Mouse (Mus musculus): ENCODE results near the gene Ecel1. TPM values are rescaled to one million over a fixed set of nuclear protein-coding genes. Genes with fewer than 3 reads are reported as not detected.

Gene Ecel1
- polyA plus RNA-seq, 1 experiment = 0.06 TPM

DNA sequence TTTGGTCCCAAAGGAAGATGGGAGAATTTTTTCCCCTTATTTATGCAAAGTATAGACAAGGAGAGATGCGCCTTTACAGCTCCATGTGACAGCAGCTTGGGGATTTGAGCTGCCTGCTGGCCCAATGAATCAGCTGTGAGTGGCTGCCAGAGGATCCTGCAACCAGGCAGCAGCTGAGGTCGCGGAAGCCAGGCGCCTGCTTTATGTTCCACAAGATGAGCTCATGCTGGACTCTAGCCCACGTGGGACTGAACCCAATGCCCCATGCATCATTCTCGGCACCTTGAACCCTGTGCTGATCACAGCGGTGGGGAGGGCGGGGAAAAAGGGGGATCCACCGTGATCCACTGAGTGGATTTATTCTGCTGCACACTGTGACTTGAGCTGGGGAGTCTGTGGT is 13.9 kb downstream of the Ecel1 start:
- Histone ChIP-seq H3ac (ENCODE audit: control insufficient read depth, insufficient read length) (no peak overlapping the region), H3K79me2 (ENCODE audit: control insufficient read depth, insufficient read depth) (no peaks in the 10 kb centered on the region), H3K27me3 (ENCODE audit: control insufficient read depth, insufficient read depth, insufficient read length) (peaks cover 8% of the 10 kb centered on the region), H3K4me2 (ENCODE audit: low read depth) (peak overlapping the region; percentile 12), H3K36me3 (ENCODE audit: control insufficient read depth, insufficient read depth) (no peaks in the 10 kb centered on the region), H3K4me3 (no peak overlapping the region)
- no peak for TF ChIP-seq POLR2AphosphoS2 (IDR thresholded peaks at IDR 0.05; ENCODE audit: insufficient read length, low read depth)
- peak in 2 of 3 experiments; percentile 68 to 71 for TF ChIP-seq MYOD1 (IDR thresholded peaks at IDR 0.05; ENCODE audit: control insufficient read depth in 1 of 3, insufficient read length in 2 of 3, low read depth in 2 of 3)
- peak; percentile 58 to 76 (median 64) for TF ChIP-seq MYOG (IDR thresholded peaks at IDR 0.05; ENCODE audit: control insufficient read depth in 1 of 3, insufficient read depth in 1 of 3, insufficient read length in 2 of 3, low read depth in 2 of 3)
- TF ChIP-seq USF1 (IDR thresholded peaks at IDR 0.05; ENCODE audit: low read depth) = peak; percentile 37

DNA sequence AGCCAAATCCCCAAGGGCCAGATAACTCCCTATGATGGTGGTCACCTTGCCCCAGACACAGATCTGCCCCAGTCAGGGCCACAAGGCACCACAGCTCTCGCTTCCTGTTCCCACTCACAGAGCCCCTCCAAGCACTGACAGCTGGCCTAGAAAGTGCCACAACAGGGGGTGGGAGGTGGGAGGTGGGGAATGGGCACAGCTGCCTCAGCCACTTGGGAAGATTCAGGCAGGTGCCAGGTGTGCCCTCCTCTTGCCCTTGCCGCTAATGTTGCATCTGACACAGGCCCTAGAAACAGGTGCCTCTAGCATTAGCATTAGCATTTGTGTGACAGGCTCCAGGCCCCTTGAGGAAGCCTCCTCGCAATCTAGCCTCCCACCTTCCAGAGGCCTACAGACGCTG is 14.8 kb downstream of the Ecel1 start:
- TF ChIP-seq CEBPB (IDR thresholded peaks at IDR 0.05; ENCODE audit: insufficient read depth, poor library complexity, severe bottlenecking) (no peak), POLR2A (IDR thresholded peaks at IDR 0.05; ENCODE audit: insufficient read length, low read depth) (no peak), E2F4 (IDR thresholded peaks at IDR 0.05; ENCODE audit: insufficient read depth) (no peak), TCF12 (IDR thresholded peaks at IDR 0.05; ENCODE audit: insufficient read depth, poor library complexity, severe bottlenecking) (no peak), SRF (IDR thresholded peaks at IDR 0.05; ENCODE audit: control insufficient read depth, insufficient read length, low read depth) (no peak), USF1 (IDR thresholded peaks at IDR 0.05; ENCODE audit: low read depth) (no peak), MYOG (IDR thresholded peaks at IDR 0.05; ENCODE audit: control insufficient read depth in 1 of 3, insufficient read depth in 1 of 3, insufficient read length in 2 of 3, low read depth in 2 of 3) (peak in 1 of 3 experiments; percentile 71), TCF3 (IDR thresholded peaks at IDR 0.05; ENCODE audit: insufficient read length, low read depth) (peak; percentile 20), MYOD1 (IDR thresholded peaks at IDR 0.05; ENCODE audit: control insufficient read depth in 1 of 3, insufficient read length in 2 of 3, low read depth in 2 of 3) (peak in 2 of 3 experiments; percentile 14 to 65), POLR2AphosphoS2 (IDR thresholded peaks at IDR 0.05; ENCODE audit: insufficient read length, low read depth) (no peak), MAX (IDR thresholded peaks at IDR 0.05; ENCODE audit: low read depth) (no peak), REST (IDR thresholded peaks at IDR 0.05; ENCODE audit: insufficient read depth, insufficient read length) (no peak)
- Histone ChIP-seq H3K79me2 (ENCODE audit: control insufficient read depth, insufficient read depth) (no peaks in the 10 kb centered on the region), H3K36me3 (ENCODE audit: control insufficient read depth, insufficient read depth) (no peaks in the 10 kb centered on the region), H3ac (ENCODE audit: control insufficient read depth, insufficient read length) (no peak overlapping the region), H3K27me3 (ENCODE audit: control insufficient read depth, insufficient read depth, insufficient read length) (peaks cover 8% of the 10 kb centered on the region), H3K4me3 (no peak overlapping the region), H3K4me2 (ENCODE audit: low read depth) (no peak overlapping the region)

DNA sequence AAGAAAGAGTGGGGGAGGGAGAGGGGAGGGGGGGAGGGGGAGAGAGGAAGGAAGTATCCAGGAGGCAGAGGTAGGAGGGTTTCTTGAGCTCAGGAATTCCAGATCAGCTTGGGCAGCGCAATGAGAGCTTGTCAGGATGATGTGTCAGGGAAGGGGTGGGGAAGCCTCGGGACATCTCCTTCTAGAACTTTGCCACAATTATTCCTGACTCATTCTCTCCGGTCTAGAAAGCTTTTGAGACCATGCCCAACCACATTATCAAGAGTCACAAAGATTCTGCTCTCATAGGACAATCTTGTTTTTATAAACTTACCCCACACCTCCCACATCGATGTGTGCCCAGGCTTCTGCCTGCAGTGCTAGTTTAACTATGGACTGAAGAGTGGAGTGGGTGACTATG is 24.5 kb downstream of the Ecel1 start:
- Histone ChIP-seq H3K79me2 (ENCODE audit: control insufficient read depth, insufficient read depth) (no peaks in the 10 kb centered on the region), H3K4me3 (no peak overlapping the region), H3ac (ENCODE audit: control insufficient read depth, insufficient read length) (no peak overlapping the region), H3K36me3 (ENCODE audit: control insufficient read depth, insufficient read depth) (no peaks in the 10 kb centered on the region), H3K27me3 (ENCODE audit: control insufficient read depth, insufficient read depth, insufficient read length) (peaks cover 11% of the 10 kb centered on the region), H3K4me2 (ENCODE audit: low read depth) (peak overlapping the region; percentile 26)
- no peak for TF ChIP-seq POLR2A (IDR thresholded peaks at IDR 0.05; ENCODE audit: insufficient read length, low read depth)
- TF ChIP-seq TCF3 (IDR thresholded peaks at IDR 0.05; ENCODE audit: insufficient read length, low read depth) = no peak
- no peak for TF ChIP-seq MYOG (IDR thresholded peaks at IDR 0.05; ENCODE audit: control insufficient read depth in 1 of 3, insufficient read depth in 1 of 3, insufficient read length in 2 of 3, low read depth in 2 of 3)
- no peak for TF ChIP-seq MAX (IDR thresholded peaks at IDR 0.05; ENCODE audit: low read depth)
- TF ChIP-seq TCF12 (IDR thresholded peaks at IDR 0.05; ENCODE audit: insufficient read depth, poor library complexity, severe bottlenecking) = no peak
- TF ChIP-seq CEBPB (IDR thresholded peaks at IDR 0.05; ENCODE audit: insufficient read depth, poor library complexity, severe bottlenecking) = no peak
- no peak for TF ChIP-seq E2F4 (IDR thresholded peaks at IDR 0.05; ENCODE audit: insufficient read depth)
- TF ChIP-seq POLR2AphosphoS2 (IDR thresholded peaks at IDR 0.05; ENCODE audit: insufficient read length, low read depth) = no peak
- TF ChIP-seq SRF (IDR thresholded peaks at IDR 0.05; ENCODE audit: control insufficient read depth, insufficient read length, low read depth) = no peak
- TF ChIP-seq USF1 (IDR thresholded peaks at IDR 0.05; ENCODE audit: low read depth) = no peak
- no peak for TF ChIP-seq MYOD1 (IDR thresholded peaks at IDR 0.05; ENCODE audit: control insufficient read depth in 1 of 3, insufficient read length in 2 of 3, low read depth in 2 of 3)
- no peak for TF ChIP-seq REST (IDR thresholded peaks at IDR 0.05; ENCODE audit: insufficient read depth, insufficient read length)

DNA sequence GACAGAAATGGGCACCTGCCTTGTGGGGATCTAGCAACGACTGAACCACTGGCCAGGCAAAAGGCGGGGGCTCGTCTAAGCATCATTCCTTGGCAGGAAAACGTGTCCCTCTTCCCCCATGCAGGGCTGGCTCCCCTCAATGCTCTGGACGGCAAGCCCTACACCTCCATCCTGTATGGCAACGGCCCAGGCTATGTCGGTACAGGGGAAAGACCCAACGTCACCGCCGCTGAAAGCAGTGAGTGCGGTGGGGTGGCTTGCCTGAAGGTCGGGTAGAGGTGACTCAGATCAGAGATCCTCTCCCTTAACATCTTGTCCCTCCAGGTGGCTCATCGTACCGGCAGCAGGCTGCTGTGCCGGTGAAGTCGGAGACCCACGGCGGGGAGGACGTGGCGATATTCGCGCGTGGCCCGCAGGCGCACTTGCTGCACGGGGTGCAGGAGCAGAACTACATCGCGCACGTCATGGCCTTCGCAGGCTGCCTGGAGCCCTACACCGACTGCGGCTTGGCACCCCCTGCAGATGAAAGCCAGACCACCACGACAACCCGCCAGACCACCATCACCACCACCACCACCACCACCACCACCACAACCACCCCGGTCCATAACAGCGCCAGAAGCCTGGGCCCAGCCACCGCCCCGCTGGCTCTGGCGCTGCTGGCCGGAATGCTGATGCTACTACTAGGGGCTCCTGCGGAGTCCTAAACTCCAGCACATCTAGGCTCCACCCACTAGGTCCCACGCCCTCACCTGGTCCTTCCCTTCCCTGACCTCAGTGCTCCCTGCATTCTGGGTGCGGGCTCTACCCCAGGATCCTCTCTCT is 28.9 kb downstream of the Ecel1 start:
- no peak overlapping the region for H3K4me3 ChIP-seq
- no peak overlapping the region for H3K4me2 ChIP-seq (ENCODE audit: low read depth)
- TF ChIP-seq POLR2AphosphoS2 (IDR thresholded peaks at IDR 0.05; ENCODE audit: insufficient read length, low read depth) (no peak), MYOD1 (IDR thresholded peaks at IDR 0.05; ENCODE audit: control insufficient read depth in 1 of 3, insufficient read length in 2 of 3, low read depth in 2 of 3) (no peak), SRF (IDR thresholded peaks at IDR 0.05; ENCODE audit: control insufficient read depth, insufficient read length, low read depth) (no peak), USF1 (IDR thresholded peaks at IDR 0.05; ENCODE audit: low read depth) (no peak), MYOG (IDR thresholded peaks at IDR 0.05; ENCODE audit: control insufficient read depth in 1 of 3, insufficient read depth in 1 of 3, insufficient read length in 2 of 3, low read depth in 2 of 3) (no peak)
- no peak overlapping the region for H3ac ChIP-seq (ENCODE audit: control insufficient read depth, insufficient read length)
- H3K36me3 ChIP-seq (ENCODE audit: control insufficient read depth, insufficient read depth) = no peaks in the 10 kb centered on the region
- H3K79me2 ChIP-seq (ENCODE audit: control insufficient read depth, insufficient read depth) = no peaks in the 10 kb centered on the region
- H3K27me3 ChIP-seq (ENCODE audit: control insufficient read depth, insufficient read depth, insufficient read length) = peaks cover 17% of the 10 kb centered on the region

DNA sequence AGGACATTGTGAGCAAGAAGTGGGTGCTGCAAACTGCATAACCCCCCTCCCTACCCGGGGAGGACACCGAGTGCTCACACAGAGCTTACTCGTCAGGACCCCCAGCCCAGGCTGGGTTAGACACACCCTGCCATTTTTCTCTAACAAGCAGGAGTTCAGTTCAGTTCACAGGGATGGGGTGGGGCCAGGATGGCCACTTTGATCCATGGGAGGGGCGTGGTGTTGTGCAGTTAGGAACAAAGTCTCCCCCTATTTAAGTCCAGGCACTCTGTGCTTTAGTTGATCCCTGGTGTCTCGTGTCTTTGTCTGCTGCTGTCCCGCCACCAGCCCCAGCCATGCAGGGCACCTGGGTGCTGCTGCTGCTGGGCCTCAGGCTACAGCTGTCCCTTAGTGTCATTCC is 31.6 kb downstream of the Ecel1 start, which contains the start of gene Akp3:
Gene Akp3, plus strand, starts transcription at position 301 of the 400 bp plus-strand sequence.
- no peaks in the 10 kb centered on the region for H3K36me3 ChIP-seq (ENCODE audit: control insufficient read depth, insufficient read depth)

More for the DNA sequence above, 31.6 kb downstream of the Ecel1 start, which contains the start of gene Akp3:
- H3K79me2 ChIP-seq (ENCODE audit: control insufficient read depth, insufficient read depth) = no peaks in the 10 kb centered on the region
- TF ChIP-seq USF1 (IDR thresholded peaks at IDR 0.05; ENCODE audit: low read depth) (no peak), REST (IDR thresholded peaks at IDR 0.05; ENCODE audit: insufficient read depth, insufficient read length) (no peak), SRF (IDR thresholded peaks at IDR 0.05; ENCODE audit: control insufficient read depth, insufficient read length, low read depth) (no peak), E2F4 (IDR thresholded peaks at IDR 0.05; ENCODE audit: insufficient read depth) (no peak), TCF3 (IDR thresholded peaks at IDR 0.05; ENCODE audit: insufficient read length, low read depth) (no peak), POLR2AphosphoS2 (IDR thresholded peaks at IDR 0.05; ENCODE audit: insufficient read length, low read depth) (no peak), MYOG (IDR thresholded peaks at IDR 0.05; ENCODE audit: control insufficient read depth in 1 of 3, insufficient read depth in 1 of 3, insufficient read length in 2 of 3, low read depth in 2 of 3) (no peak), POLR2A (IDR thresholded peaks at IDR 0.05; ENCODE audit: insufficient read length, low read depth) (no peak), CEBPB (IDR thresholded peaks at IDR 0.05; ENCODE audit: insufficient read depth, poor library complexity, severe bottlenecking) (no peak), MYOD1 (IDR thresholded peaks at IDR 0.05; ENCODE audit: control insufficient read depth in 1 of 3, insufficient read length in 2 of 3, low read depth in 2 of 3) (no peak), TCF12 (IDR thresholded peaks at IDR 0.05; ENCODE audit: insufficient read depth, poor library complexity, severe bottlenecking) (no peak), MAX (IDR thresholded peaks at IDR 0.05; ENCODE audit: low read depth) (no peak)
- no peak within 1 kb of the TSS for H3ac ChIP-seq (ENCODE audit: control insufficient read depth, insufficient read length)
- H3K4me3 ChIP-seq = no peak within 1 kb of the TSS
- peaks cover 17% of the 10 kb centered on the region for H3K27me3 ChIP-seq (ENCODE audit: control insufficient read depth, insufficient read depth, insufficient read length)
- H3K4me2 ChIP-seq (ENCODE audit: low read depth) = no peak within 1 kb of the TSS

All from myocyte (in vitro differentiated cells).